ENCODE assay signal across 10 mouse cellular contexts in genomic region chr14:73381559-73381958, GRCm38 (mm10). TPM values are rescaled to one million over a fixed set of nuclear protein-coding genes. Genes with fewer than 3 reads are reported as not detected.
DNase-seq lines count a peak whose midpoint lies in the region; ATAC-seq and TF ChIP-seq lines count a peak whose summit lies in the region.
"Had no signal": no experiment of that assay in that cellular context is flagged by ENCODE, and none has a peak within 500 bp of the region (broad histone marks: within the 10 kb centered on the region; RNA-seq: fewer than 3 reads in every experiment).

No protein-coding gene starts in this region.

- H3K9me3 ChIP-seq in heart, embryonic 13.5 days: no peaks in the 10 kb centered on the region
- H3K9me3 ChIP-seq in heart, embryonic 10.5 days: no peaks in the 10 kb centered on the region
- H3K9me3 ChIP-seq in hindbrain, embryonic 16.5 days (ENCODE audit: control insufficient read depth, low read length): no peaks in the 10 kb centered on the region
- H3K9me3 ChIP-seq in neural tube, embryonic 15.5 days (replicated peaks): no peaks in the 10 kb centered on the region

- H3K36me3 ChIP-seq in heart, embryonic 13.5 days: peaks cover 37% of the 10 kb centered on the region
- H3K36me3 ChIP-seq in heart, embryonic 10.5 days: peaks cover 14% of the 10 kb centered on the region; the same call in 1 of the 2 replicates
- peaks cover 2% of the 10 kb centered on the region; the same call in 1 of the 2 replicates for H3K36me3 ChIP-seq in hindbrain, embryonic 16.5 days (ENCODE audit: control insufficient read depth, insufficient read depth, low read length)
- no peaks in the 10 kb centered on the region for H3K36me3 ChIP-seq in neural tube, embryonic 15.5 days

- DNase-seq in heart, embryonic 10.5 days (ENCODE audit: low spot score): no peak
- DNase-seq in lung, adult 2 months: no peak
- no peak for DNase-seq in lung, postnatal 36 days
- DNase-seq in layer of hippocampus, adult 9-10 months (ENCODE audit: low spot score): no peak
- DNase-seq in testis, postnatal 10 days (ENCODE audit: low spot score): no peak
- DNase-seq: adrenal gland, adult 8-10 months; lung, embryonic 14.5 days had no signal

- TF ChIP-seq CTCF in lung, adult 2 months (IDR thresholded peaks at IDR 0.05; ENCODE audit: insufficient read depth, low read length): no peak

- 50% methylated on average over 4 of the region's 4 CpGs for WGBS in heart, embryonic 13.5 days
- WGBS in heart, embryonic 10.5 days: 57% methylated on average over 4 of the region's 4 CpGs
- WGBS in lung, adult 2 months: 23% methylated on average over 4 of the region's 4 CpGs
- WGBS in hindbrain, embryonic 16.5 days: 68% methylated on average over 4 of the region's 4 CpGs
- WGBS in neural tube, embryonic 15.5 days: 48% methylated on average over 4 of the region's 4 CpGs

- H3K4me1 ChIP-seq in heart, embryonic 13.5 days: peaks cover 68% of the 10 kb centered on the region
- peaks cover 21% of the 10 kb centered on the region for H3K4me1 ChIP-seq in heart, embryonic 10.5 days
- peaks cover 19% of the 10 kb centered on the region for H3K4me1 ChIP-seq in lung, adult 2 months (ENCODE audit: control insufficient read depth, insufficient read depth, low read length)
- H3K4me1 ChIP-seq in hindbrain, embryonic 16.5 days (ENCODE audit: control insufficient read depth, insufficient read depth, low read depth, low read length): peaks cover 27% of the 10 kb centered on the region
- H3K4me1 ChIP-seq in neural tube, embryonic 15.5 days: peaks cover 38% of the 10 kb centered on the region

- H3K4me3 ChIP-seq in heart, embryonic 13.5 days: peak overlapping the region; percentile 99; the same call in 1 of the 2 replicates
- no peak overlapping the region for H3K4me3 ChIP-seq in heart, embryonic 10.5 days
- peak overlapping the region; percentile 54 for H3K4me3 ChIP-seq in lung, adult 2 months (replicated peaks; ENCODE audit: extremely low read depth, low read depth, low read length)
- H3K4me3 ChIP-seq in hindbrain, embryonic 16.5 days (ENCODE audit: low read length): no peak overlapping the region; the same call in 1 of the 2 replicates
- H3K4me3 ChIP-seq in neural tube, embryonic 15.5 days (replicated peaks): no peak overlapping the region

- H3K4me2 ChIP-seq in heart, embryonic 13.5 days: peak overlapping the region; percentile 69
- peak overlapping the region; percentile 66 for H3K4me2 ChIP-seq in hindbrain, embryonic 16.5 days (ENCODE audit: low read length)
- peak overlapping the region; percentile 63 for H3K4me2 ChIP-seq in neural tube, embryonic 15.5 days

- no peak for ATAC-seq in heart, embryonic 13.5 days (ENCODE audit: extremely low read depth, insufficient number of reproducible peaks, low FRiP score, low TSS enrichment)
- no peak for ATAC-seq in hindbrain, embryonic 16.5 days
- ATAC-seq in neural tube, embryonic 15.5 days (ENCODE audit: low FRiP score): no peak

- H3K9ac ChIP-seq in heart, embryonic 13.5 days: peak overlapping the region; percentile 57
- no peak overlapping the region for H3K9ac ChIP-seq in hindbrain, embryonic 16.5 days (ENCODE audit: low read depth, low read length)
- H3K9ac ChIP-seq in neural tube, embryonic 15.5 days (replicated peaks): no peak overlapping the region
- H3K9ac ChIP-seq: lung, embryonic 14.5 days had no signal

- H3K27ac ChIP-seq in heart, embryonic 13.5 days (replicated peaks): peak overlapping the region; percentile 72
- H3K27ac ChIP-seq in heart, embryonic 10.5 days: no peak overlapping the region
- H3K27ac ChIP-seq in hindbrain, embryonic 16.5 days (ENCODE audit: low read depth, low read length): no peak overlapping the region
- H3K27ac ChIP-seq in neural tube, embryonic 15.5 days (replicated peaks): peak overlapping the region; percentile 38; the same call in 1 of the 2 replicates

- TF ChIP-seq POLR2A in lung, adult 2 months (IDR thresholded peaks at IDR 0.05; ENCODE audit: borderline replicate concordance, extremely low read depth, low read depth, low read length): no peak

- H3K27me3 ChIP-seq in heart, embryonic 13.5 days (replicated peaks): no peaks in the 10 kb centered on the region
- no peaks in the 10 kb centered on the region for H3K27me3 ChIP-seq in heart, embryonic 10.5 days (ENCODE audit: insufficient read depth, poor library complexity, severe bottlenecking)
- H3K27me3 ChIP-seq in hindbrain, embryonic 16.5 days (replicated peaks; ENCODE audit: control insufficient read depth, insufficient read depth, low read length): no peaks in the 10 kb centered on the region
- H3K27me3 ChIP-seq in neural tube, embryonic 15.5 days (replicated peaks): no peaks in the 10 kb centered on the region

RNA-seq across cellular contexts. Expression of gene Itm2b, which starts 3.5 kb away (rescaled TPM):
- polyA plus RNA-seq in heart, embryonic 13.5 days (2015; fragmentation: Nextera tagmentation; extraction: Ambion mirVana): 620 and 695 TPM in 2 replicates
- 330 and 384 TPM in 2 replicates for polyA plus RNA-seq in heart, embryonic 10.5 days (2016; fragmentation: Nextera tagmentation; extraction: Ambion mirVana)
- polyA plus RNA-seq in lung, adult 2 months (2012; rRNA removed): 1,455 and 1,580 TPM in 2 replicates
- 786 and 849 TPM in 2 replicates for polyA plus RNA-seq in hindbrain, embryonic 16.5 days (2015; fragmentation: Nextera tagmentation; extraction: Ambion mirVana)
- 763 and 813 TPM in 2 replicates for polyA plus RNA-seq in neural tube, embryonic 15.5 days (2015; fragmentation: Nextera tagmentation; extraction: Ambion mirVana)

RNA-seq across cellular contexts. Expression of gene Rb1, which starts 55.9 kb away (rescaled TPM):
- 12.5 and 14.3 TPM in 2 replicates for polyA plus RNA-seq in heart, embryonic 13.5 days (2015; fragmentation: Nextera tagmentation; extraction: Ambion mirVana)
- 7.7 and 9.5 TPM in 2 replicates for polyA plus RNA-seq in heart, embryonic 10.5 days (2016; fragmentation: Nextera tagmentation; extraction: Ambion mirVana)
- polyA plus RNA-seq in lung, adult 2 months (2012; rRNA removed): 4.1 and 7.8 TPM in 2 replicates
- 20.4 and 22.3 TPM in 2 replicates for polyA plus RNA-seq in hindbrain, embryonic 16.5 days (2015; fragmentation: Nextera tagmentation; extraction: Ambion mirVana)
- 20.3 and 25.4 TPM in 2 replicates for polyA plus RNA-seq in neural tube, embryonic 15.5 days (2015; fragmentation: Nextera tagmentation; extraction: Ambion mirVana)

Comparison
In these comparisons a context has a peak if more than half of its experiments do, and no peak if none do; other contexts are left out.
1. H3K27ac ChIP-seq: peak in heart, embryonic 13.5 days (single experiment) and neural tube, embryonic 15.5 days (single experiment); none in heart, embryonic 10.5 days (single experiment) and hindbrain, embryonic 16.5 days (single experiment).
2. H3K4me3 ChIP-seq: peak in heart, embryonic 13.5 days (single experiment) and lung, adult 2 months (single experiment); none in heart, embryonic 10.5 days (single experiment), hindbrain, embryonic 16.5 days (single experiment) and neural tube, embryonic 15.5 days (single experiment).
3. Peak in every context shown above with its lines, with median percentiles within 50 percentile points of each other: H3K4me2 ChIP-seq.